Mouse (Mus musculus) lung, adult 2 months (tissue): ENCODE measurements at regions not wholly inside any gene's neighbourhood (a gene's known extent, or its start where the extent isn't known, plus 50 kb on each side); places are given as distances from the start of the nearest gene placed in this dataset.

Source experiments
- DNase-seq: peaks from one replicate; pipeline ENCODE4 v3.0.0; 2022
- H3K4me1 ChIP-seq: fragments of 200-500 bp; 2 replicates; pipeline ENCODE4 v1.6.1; 2011; ENCODE audit warnings: low read length; ENCODE audit not compliant: control insufficient read depth, insufficient read depth
- H3K4me3 ChIP-seq: fragments of 200-500 bp; replicated peaks from 2 replicates; pipeline ENCODE3; 2011; ENCODE audit warnings: low read depth, mild to moderate bottlenecking, control low read depth, low read length; ENCODE audit errors: extremely low read depth
- CTCF ChIP-seq: fragments of 200-500 bp; IDR thresholded peaks from 2 replicates; pipeline ENCODE4 v1.5.1; 2011; ENCODE audit warnings: mild to moderate bottlenecking, low read length, control low read depth; ENCODE audit not compliant: insufficient read depth
- POLR2A ChIP-seq: fragments of 200-500 bp; IDR thresholded peaks from 2 replicates; pipeline ENCODE4 v1.6.1; 2011; ENCODE audit warnings: low read depth, mild to moderate bottlenecking, control low read depth, low read length, borderline replicate concordance; ENCODE audit errors: extremely low read depth
- WGBS: fragments of 180-500 bp; shearing (Covaris S2); methylation state at CpG from one replicate; pipeline ENCODE4 v1.1.7; 2018; 5-methylcytosine and 5-hydroxymethylcytosine counted together

GRCm38 (mm10) chr4:131236611-131237031 lies 292.4 kb downstream of the Matn1 start:
- TF ChIP-seq POLR2A (no peak), CTCF (no peak)
- Histone ChIP-seq H3K4me1 (no peaks in the 10 kb centered on the region), H3K4me3 (no peak overlapping the region)
- DNase-seq, result no peak
- 47% methylated on average over 4 of the region's 4 CpGs for WGBS

DNA sequence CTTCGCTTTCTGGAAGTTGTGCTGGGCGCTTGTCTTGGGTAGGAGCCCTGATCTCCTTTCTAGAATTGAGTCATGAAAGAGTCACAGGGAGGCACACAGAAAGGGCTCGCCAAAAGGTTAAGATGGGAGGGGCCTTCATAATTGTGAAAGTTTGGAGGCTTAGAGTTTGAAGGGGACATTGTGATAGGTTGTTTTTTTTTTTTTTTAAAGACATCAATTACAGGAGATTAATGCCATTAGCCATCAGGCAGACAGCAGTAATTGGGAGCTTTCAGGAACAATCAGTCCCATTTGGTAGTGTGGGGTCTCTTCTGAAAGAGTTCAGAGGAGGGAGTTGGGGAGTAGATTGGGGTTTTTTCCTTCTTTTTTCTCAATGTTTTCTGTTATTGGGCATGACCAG lies 294.4 kb downstream of the Matn1 start:
- WGBS, result 75% methylated on average over 3 of the region's 3 CpGs
- DNase-seq, result no peak
- TF ChIP-seq POLR2A, result no peak
- TF ChIP-seq CTCF, result no peak

GRCm38 (mm10) chr4:131239132-131239531 lies 294.9 kb downstream of the Matn1 start:
- no peak for TF ChIP-seq POLR2A
- 0 out of 2 replicates have a peak, but pooled peaks have one; percentile 10 for TF ChIP-seq CTCF
- Histone ChIP-seq H3K4me3 (no peak overlapping the region), H3K4me1 (no peaks in the 10 kb centered on the region)
- WGBS, result 68% methylated on average over 5 of the region's 5 CpGs
- no peak for DNase-seq

More for the DNA sequence above, 294.4 kb downstream of the Matn1 start:
- H3K4me3 ChIP-seq, result no peak overlapping the region
- no peaks in the 10 kb centered on the region for H3K4me1 ChIP-seq

GRCm38 (mm10) chr4:131240457-131240856 lies 296.3 kb downstream of the Matn1 start:
- 85% methylated on average over 4 of the region's 4 CpGs for whole genome bisulfite sequencing

DNA sequence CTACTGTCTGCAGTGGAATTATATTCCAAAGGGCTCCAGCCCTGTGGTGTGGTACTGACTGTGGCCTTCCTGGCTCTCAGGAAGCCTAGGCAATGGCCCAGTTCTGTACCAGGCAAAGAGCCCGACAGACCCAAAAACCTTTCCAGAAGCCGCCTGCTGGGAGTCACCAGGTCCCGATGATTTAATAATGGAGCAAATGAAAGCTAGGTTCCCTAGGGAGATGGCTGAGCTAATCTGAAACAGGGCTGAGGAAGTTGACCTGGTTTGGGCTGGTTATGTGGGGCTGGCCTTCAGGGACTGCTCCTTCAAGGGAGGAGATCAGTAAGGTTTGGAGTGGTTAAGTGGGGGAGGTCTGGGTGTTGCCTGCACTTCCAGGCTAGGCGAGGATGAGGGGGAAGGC lies 298.1 kb downstream of the Matn1 start:
- TF ChIP-seq CTCF (no peak), POLR2A (no peak)
- 67% methylated on average over 4 of the region's 4 CpGs for WGBS
- H3K4me1 ChIP-seq, result no peaks in the 10 kb centered on the region
- no peak for DNase-seq
- no peak overlapping the region for H3K4me3 ChIP-seq

More at GRCm38 (mm10) chr4:131240457-131240856, 296.3 kb downstream of the Matn1 start:
- no peak for DNase-seq
- Histone ChIP-seq H3K4me1 (no peaks in the 10 kb centered on the region), H3K4me3 (no peak overlapping the region)
- TF ChIP-seq POLR2A (no peak), CTCF (no peak)

- TF ChIP-seq POLR2A (no peak), CTCF (no peak)
- WGBS, result 41% methylated on average over 9 of the region's 9 CpGs
- Histone ChIP-seq H3K4me3 (no peak overlapping the region), H3K4me1 (no peaks in the 10 kb centered on the region)
- no peak for DNase-seq
Measured at GRCm38 (mm10) chr4:131243744-131244387, 299.7 kb downstream of the Matn1 start.

GRCm38 (mm10) chr4:131252602-131253442 lies 308.6 kb downstream of the Matn1 start:
- peaks cover 7% of the 10 kb centered on the region; the same call in 1 of the 2 replicates for H3K4me1 ChIP-seq
- DNase-seq, result peak; percentile 59
- WGBS, result 21% methylated on average over 30 of the region's 30 CpGs
- TF ChIP-seq CTCF (peak; percentile 76), POLR2A (no peak)
- no peak overlapping the region for H3K4me3 ChIP-seq

GRCm38 (mm10) chr4:131253443-131253817 lies 309.2 kb downstream of the Matn1 start:
- 3% methylated on average over 8 of the region's 8 CpGs for WGBS
- H3K4me3 ChIP-seq, result no peak overlapping the region
- TF ChIP-seq POLR2A, result no peak
- no peak for DNase-seq
- peaks cover 7% of the 10 kb centered on the region; the same call in 1 of the 2 replicates for H3K4me1 ChIP-seq

DNA sequence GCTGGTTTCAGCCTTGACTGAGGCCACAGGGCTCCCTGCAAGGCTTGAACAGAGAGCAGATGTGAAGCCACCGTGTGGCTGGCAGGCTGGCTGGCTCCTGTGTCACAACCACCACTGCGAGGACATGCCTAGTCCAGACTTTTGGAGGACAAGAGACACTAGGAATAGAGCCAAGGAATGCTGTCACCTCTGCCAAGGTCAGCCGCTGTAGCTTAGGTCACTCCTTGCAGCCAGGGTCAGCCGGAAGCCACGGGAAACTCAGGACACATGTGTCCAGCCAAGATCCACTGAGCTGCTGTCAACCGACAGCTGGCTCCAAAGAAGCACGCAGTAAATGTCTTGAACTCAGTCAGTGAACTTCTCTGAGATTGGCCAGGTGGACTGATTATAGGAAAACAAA lies 310.1 kb downstream of the Matn1 start:
- TF ChIP-seq POLR2A, result no peak
- no peak for TF ChIP-seq CTCF
- no peak overlapping the region for H3K4me3 ChIP-seq
- WGBS, result 41% methylated on average over 7 of the region's 7 CpGs
- peaks cover 7% of the 10 kb centered on the region; the same call in 1 of the 2 replicates for H3K4me1 ChIP-seq
- DNase-seq, result peak; percentile 20
